Mouse (Mus musculus) intestine, postnatal 0 days (tissue): ENCODE measurements around the gene Ly9. TPM values are rescaled to one million over a fixed set of nuclear protein-coding genes. Genes with fewer than 3 reads are reported as not detected.

Experiments used
- ATAC-seq: fragments of 200-750 bp; cut with Nextera tagmentation; 2 replicates; pipeline ENCODE4 v1.8.0; 2017; ENCODE audit warnings: mild to moderate bottlenecking, moderate TSS enrichment, moderate library complexity
- H3K27ac ChIP-seq: fragments of 300-500 bp; sonication (generic); 2 replicates; pipeline ENCODE4 v1.5.1; 2014; ENCODE audit warnings: mild to moderate bottlenecking, low read depth, low read length, moderate library complexity
- H3K27me3 ChIP-seq: fragments of 300-500 bp; sonication (generic); replicated peaks from 2 replicates; pipeline ENCODE4 v1.6.1; 2014; ENCODE audit warnings: low read length, mixed read lengths; ENCODE audit not compliant: control insufficient read depth, insufficient read depth
- H3K36me3 ChIP-seq: fragments of 300-500 bp; sonication (generic); 2 replicates; pipeline ENCODE4 v1.6.1; 2014; ENCODE audit warnings: mild to moderate bottlenecking, moderate library complexity; ENCODE audit not compliant: control insufficient read depth, insufficient read depth
- H3K4me1 ChIP-seq: fragments of 300-500 bp; sonication (generic); replicated peaks from 2 replicates; pipeline ENCODE4 v1.6.1; 2014; ENCODE audit warnings: antibody characterized with exemption, low read length, mixed read lengths; ENCODE audit not compliant: control insufficient read depth, insufficient read depth
- H3K4me2 ChIP-seq: fragments of 300-500 bp; sonication (generic); replicated peaks from 2 replicates; pipeline ENCODE4 v1.6.1; 2014; ENCODE audit warnings: low read depth, mild to moderate bottlenecking, moderate library complexity
- H3K4me3 ChIP-seq: fragments of 300-500 bp; sonication (generic); 2 replicates; pipeline ENCODE4 v1.5.1; 2014; ENCODE audit warnings: low read depth, low read length
- H3K9ac ChIP-seq: fragments of 300-500 bp; sonication (generic); 2 replicates; pipeline ENCODE4 v1.6.1; 2014; ENCODE audit warnings: mild to moderate bottlenecking, low read depth, low read length
- H3K9me3 ChIP-seq: fragments of 300-500 bp; sonication (generic); 2 replicates; pipeline ENCODE4 v1.6.1; 2016; ENCODE audit warnings: mixed run types; ENCODE audit not compliant: control insufficient read depth
- CTCF ChIP-seq: sonication (generic); IDR thresholded peaks from 2 replicates; pipeline ENCODE4 v1.5.1; 2016; ENCODE audit warnings: low read depth, mild to moderate bottlenecking, control low read depth, antibody characterized with exemption, moderate library complexity
- WGBS: fragments of 180-500 bp; shearing (Covaris S2); extraction: QIAGEN DNeasy Blood & Tissue Kit; methylation state at CpG from one replicate; pipeline ENCODE4 v1.1.7; 2014; 5-methylcytosine and 5-hydroxymethylcytosine counted together
- polyA plus RNA-seq: library from polyadenylated mRNA; unstranded; fragments of >200 nt; fragmentation: Nextera tagmentation; extraction: Ambion mirVana; gene quantifications from 2 replicates; pipeline ENCODE4 v1.2.1, GENCODE M21; 2015

Gene Ly9
- polyA plus RNA-seq, 1 experiment from 2014 or later: 0.55 TPM

- WGBS: 68% methylated on average over 2 of the region's 2 CpGs
- no peak overlapping the region for H3K9ac ChIP-seq
- no peaks in the 10 kb centered on the region for H3K36me3 ChIP-seq
- no peak for TF ChIP-seq CTCF
- H3K4me1 ChIP-seq: no peaks in the 10 kb centered on the region
- no peak overlapping the region for H3K4me2 ChIP-seq
- no peak for ATAC-seq
- H3K4me3 ChIP-seq: no peak overlapping the region
- no peak overlapping the region for H3K27ac ChIP-seq
- H3K9me3 ChIP-seq: no peaks in the 10 kb centered on the region
- no peaks in the 10 kb centered on the region for H3K27me3 ChIP-seq
Observed at GRCm38 (mm10) chr1:171638686-171639085, 31.5 kb upstream of the Ly9 start.

GRCm38 (mm10) chr1:171637101-171637500 lies 29.9 kb upstream of the Ly9 start:
- no peak for TF ChIP-seq CTCF
- no peak overlapping the region for H3K4me3 ChIP-seq
- ATAC-seq: no peak
- no peak overlapping the region for H3K4me2 ChIP-seq
- 79% methylated on average over 8 of the region's 8 CpGs for WGBS
- no peaks in the 10 kb centered on the region for H3K4me1 ChIP-seq
- H3K27ac ChIP-seq: no peak overlapping the region
- no peaks in the 10 kb centered on the region for H3K9me3 ChIP-seq
- H3K36me3 ChIP-seq: no peaks in the 10 kb centered on the region
- no peaks in the 10 kb centered on the region for H3K27me3 ChIP-seq
- no peak overlapping the region for H3K9ac ChIP-seq

GRCm38 (mm10) chr1:171635696-171636095 lies 28.5 kb upstream of the Ly9 start:
- no peaks in the 10 kb centered on the region for H3K4me1 ChIP-seq
- WGBS: 54% methylated on average over 6 of the region's 6 CpGs
- H3K4me2 ChIP-seq: no peak overlapping the region
- H3K4me3 ChIP-seq: no peak overlapping the region
- ATAC-seq: no peak
- no peaks in the 10 kb centered on the region for H3K36me3 ChIP-seq
- H3K27ac ChIP-seq: no peak overlapping the region
- H3K27me3 ChIP-seq: no peaks in the 10 kb centered on the region
- H3K9ac ChIP-seq: no peak overlapping the region
- no peak for TF ChIP-seq CTCF
- H3K9me3 ChIP-seq: no peaks in the 10 kb centered on the region

GRCm38 (mm10) chr1:171631447-171631846 lies 24.2 kb upstream of the Ly9 start:
- no peaks in the 10 kb centered on the region for H3K36me3 ChIP-seq
- ATAC-seq: no peak
- no peak overlapping the region for H3K4me2 ChIP-seq
- no peak for TF ChIP-seq CTCF
- no peak overlapping the region for H3K27ac ChIP-seq
- no peaks in the 10 kb centered on the region for H3K9me3 ChIP-seq
- H3K4me1 ChIP-seq: no peaks in the 10 kb centered on the region
- no peaks in the 10 kb centered on the region for H3K27me3 ChIP-seq
- WGBS: 54% methylated on average over 2 of the region's 2 CpGs
- no peak overlapping the region for H3K4me3 ChIP-seq
- H3K9ac ChIP-seq: no peak overlapping the region

GRCm38 (mm10) chr1:171630912-171631311 lies 23.7 kb upstream of the Ly9 start:
- H3K27ac ChIP-seq: no peak overlapping the region
- H3K27me3 ChIP-seq: no peaks in the 10 kb centered on the region
- no peaks in the 10 kb centered on the region for H3K36me3 ChIP-seq
- no peaks in the 10 kb centered on the region for H3K9me3 ChIP-seq
- no peaks in the 10 kb centered on the region for H3K4me1 ChIP-seq
- TF ChIP-seq CTCF: no peak
- no peak overlapping the region for H3K4me2 ChIP-seq
- WGBS: 76% methylated on average over 4 of the region's 4 CpGs
- no peak for ATAC-seq
- H3K9ac ChIP-seq: no peak overlapping the region
- no peak overlapping the region for H3K4me3 ChIP-seq

GRCm38 (mm10) chr1:171630041-171630440 lies 22.8 kb upstream of the Ly9 start:
- H3K27ac ChIP-seq: no peak overlapping the region
- no peak overlapping the region for H3K4me2 ChIP-seq
- H3K9me3 ChIP-seq: no peaks in the 10 kb centered on the region
- no peaks in the 10 kb centered on the region for H3K27me3 ChIP-seq
- TF ChIP-seq CTCF: no peak
- no peak for ATAC-seq
- H3K4me1 ChIP-seq: no peaks in the 10 kb centered on the region
- H3K4me3 ChIP-seq: no peak overlapping the region
- no peak overlapping the region for H3K9ac ChIP-seq
- H3K36me3 ChIP-seq: no peaks in the 10 kb centered on the region
- 72% methylated on average over 7 of the region's 7 CpGs for WGBS

- Histone ChIP-seq H3K27ac (no peak overlapping the region), H3K4me1 (no peaks in the 10 kb centered on the region), H3K4me3 (no peak overlapping the region), H3K36me3 (no peaks in the 10 kb centered on the region), H3K27me3 (no peaks in the 10 kb centered on the region), H3K9ac (no peak overlapping the region), H3K4me2 (no peak overlapping the region), H3K9me3 (no peaks in the 10 kb centered on the region)
- TF ChIP-seq CTCF: no peak
- 75% methylated on average over 6 of the region's 6 CpGs for WGBS
- no peak for ATAC-seq
Observed at GRCm38 (mm10) chr1:171629168-171629567, 22.0 kb upstream of the Ly9 start.
